In the genomic region with DNA sequence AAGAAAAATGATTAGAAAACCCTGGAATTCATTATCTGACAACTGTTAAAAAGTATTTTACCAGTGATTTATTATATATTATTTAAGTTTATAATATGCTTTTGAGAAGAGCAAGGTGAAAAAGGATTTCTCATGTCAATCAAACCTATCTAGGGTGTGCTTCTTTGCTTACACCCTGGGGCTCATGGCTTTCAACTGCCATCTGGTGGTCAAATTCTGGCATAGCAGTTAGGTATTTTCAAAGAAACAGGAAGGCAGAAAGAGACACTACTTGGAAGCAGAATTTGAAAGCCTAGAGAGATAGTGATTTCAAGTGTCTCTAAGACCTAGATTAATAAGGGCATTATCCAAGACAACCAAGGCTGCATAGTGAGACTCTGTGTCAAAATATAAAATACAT, we compare ENCODE assay signal across 8 mouse cellular contexts.
DNase-seq lines count a peak whose midpoint lies in the region; ATAC-seq and TF ChIP-seq lines count a peak whose summit lies in the region.
"Had no signal": no experiment of that assay in that cellular context is flagged by ENCODE, and none has a peak within 500 bp of the region (broad histone marks: within the 10 kb centered on the region; RNA-seq: fewer than 3 reads in every experiment).

No protein-coding gene starts in this region.

- H3K27me3 ChIP-seq in kidney, adult 2 months (replicated peaks; ENCODE audit: control insufficient read depth, insufficient read depth, low read length): no peaks in the 10 kb centered on the region
- H3K27me3 ChIP-seq in MEL (ENCODE audit: control insufficient read depth in 1 of 2, insufficient read depth in 2 of 2, low read length in 2 of 2): no peaks in the 10 kb centered on the region
- no peaks in the 10 kb centered on the region for H3K27me3 ChIP-seq in lung, embryonic 14.5 days (ENCODE audit: insufficient read depth, low read length)
- H3K27me3 ChIP-seq: liver, embryonic 15.5 days had no signal

- H3K9ac ChIP-seq in MEL (ENCODE audit: control insufficient read depth, low read depth, low read length, poor library complexity, severe bottlenecking): no peak overlapping the region
- no peak overlapping the region for H3K9ac ChIP-seq in lung, embryonic 14.5 days
- H3K9ac ChIP-seq: liver, embryonic 15.5 days had no signal

- peak; percentile 95 for TF ChIP-seq RAD21 in MEL (IDR thresholded peaks at IDR 0.05; ENCODE audit: low read depth, low read length)

- TF ChIP-seq EP300 in MEL (IDR thresholded peaks at IDR 0.05; ENCODE audit: low read depth in 1 of 2, low read length in 2 of 2): no peak

- TF ChIP-seq CTCF in kidney, adult 2 months (conservative IDR thresholded peaks at IDR 0.05; ENCODE audit: insufficient read depth, insufficient read length, low read depth, low read length): peak; percentile 49
- peak; percentile 67 to 93 (median 82) for TF ChIP-seq CTCF in MEL (IDR thresholded peaks at IDR 0.05 in 2 of 3, conservative IDR thresholded peaks at IDR 0.05 in 1 of 3; ENCODE audit: control insufficient read depth in 1 of 3, insufficient read depth in 1 of 3, low read depth in 2 of 3, low read length in 3 of 3, poor library complexity in 1 of 3, severe bottlenecking in 1 of 3)
- TF ChIP-seq CTCF in lung, embryonic 14.5 days (IDR thresholded peaks at IDR 0.05; ENCODE audit: low read depth): peak; percentile 71

- H3K9me3 ChIP-seq in MEL (replicated peaks; ENCODE audit: insufficient read depth, low read length): no peaks in the 10 kb centered on the region
- H3K9me3 ChIP-seq in lung, embryonic 14.5 days (ENCODE audit: low read depth, low read length): no peaks in the 10 kb centered on the region
- H3K9me3 ChIP-seq: liver, embryonic 15.5 days had no signal

- no peaks in the 10 kb centered on the region for H3K79me2 ChIP-seq in MEL (ENCODE audit: control insufficient read depth, insufficient read depth, low read length, poor library complexity)

- no peaks in the 10 kb centered on the region for H3K36me3 ChIP-seq in kidney, adult 2 months (ENCODE audit: control insufficient read depth, insufficient read depth, low read length)
- H3K36me3 ChIP-seq in MEL (ENCODE audit: control insufficient read depth in 1 of 2, insufficient read depth in 2 of 2, low read length in 2 of 2): no peaks in the 10 kb centered on the region
- no peaks in the 10 kb centered on the region for H3K36me3 ChIP-seq in lung, embryonic 14.5 days (ENCODE audit: insufficient read depth)
- H3K36me3 ChIP-seq: liver, embryonic 15.5 days had no signal

- no peak overlapping the region for H3K4me2 ChIP-seq in lung, embryonic 14.5 days
- H3K4me2 ChIP-seq: liver, embryonic 15.5 days had no signal

- no peak overlapping the region for H3K4me3 ChIP-seq in kidney, adult 2 months (ENCODE audit: insufficient read depth, low read depth, low read length)
- no peak overlapping the region for H3K4me3 ChIP-seq in MEL (ENCODE audit: control insufficient read depth in 1 of 2, insufficient read depth in 1 of 2, low read depth in 2 of 2, low read length in 2 of 2)
- no peak overlapping the region for H3K4me3 ChIP-seq in lung, embryonic 14.5 days (ENCODE audit: low read depth, low read length)
- H3K4me3 ChIP-seq: liver, embryonic 15.5 days had no signal

- no peak overlapping the region for H3K27ac ChIP-seq in kidney, adult 2 months (ENCODE audit: insufficient read depth, low read depth, low read length)
- H3K27ac ChIP-seq in MEL (ENCODE audit: control insufficient read depth, low read depth, low read length): no peak overlapping the region
- H3K27ac ChIP-seq in lung, embryonic 14.5 days (ENCODE audit: low read depth): no peak overlapping the region
- H3K27ac ChIP-seq: liver, embryonic 15.5 days had no signal

- H3K4me1 ChIP-seq in kidney, adult 2 months (ENCODE audit: control insufficient read depth, insufficient read depth, low read length): no peaks in the 10 kb centered on the region
- H3K4me1 ChIP-seq in MEL (ENCODE audit: control insufficient read depth in 1 of 2, insufficient read depth in 2 of 2, low read length in 2 of 2): no peaks in the 10 kb centered on the region
- no peaks in the 10 kb centered on the region for H3K4me1 ChIP-seq in lung, embryonic 14.5 days (ENCODE audit: insufficient read depth)
- H3K4me1 ChIP-seq: liver, embryonic 15.5 days had no signal

- peak; percentile 41 for DNase-seq in kidney, adult 2 months
- no peak for DNase-seq in kidney, adult 11 months
- DNase-seq in CD4-positive helper T cell, adult 2 months (ENCODE audit: low read depth, low spot score): peak; percentile 25
- DNase-seq in MEL (ENCODE audit: low read depth, low spot score): peak; percentile 81
- DNase-seq in embryo, embryonic 9.5 days (ENCODE audit: extremely low spot score): peak; percentile 10
- peak; percentile 59 for DNase-seq in lung, embryonic 14.5 days
- no peak for DNase-seq in spleen, postnatal 14 days (ENCODE audit: low spot score in 2 of 2)

- no peak for ATAC-seq in lung, embryonic 14.5 days (ENCODE audit: insufficient read depth)

- no peak for TF ChIP-seq POLR2A in kidney, adult 2 months (IDR thresholded peaks at IDR 0.05; ENCODE audit: low read depth, low read length)
- TF ChIP-seq POLR2A in MEL (IDR thresholded peaks at IDR 0.05; ENCODE audit: control insufficient read depth in 1 of 2, insufficient read depth in 1 of 2, low read depth in 1 of 2, low read length in 2 of 2, poor library complexity in 1 of 2): no peak

TF ChIP-seq in MEL, 35 proteins besides CTCF, POLR2A, EP300 and RAD21:
- TF ChIP-seq ZC3H11A (IDR thresholded peaks at IDR 0.05; ENCODE audit: low read depth, low read length) (peak; percentile 91), TBP (IDR thresholded peaks at IDR 0.05; ENCODE audit: low read depth, low read length) (no peak), POLR2AphosphoS2 (IDR thresholded peaks at IDR 0.05; ENCODE audit: low read length) (no peak), SMC3 (IDR thresholded peaks at IDR 0.05; ENCODE audit: low read depth, low read length) (peak; percentile 97), MYC (IDR thresholded peaks at IDR 0.05; ENCODE audit: low read depth, low read length) (0 out of 2 replicates have a peak, but pooled peaks have one; percentile 36), ZNF384 (IDR thresholded peaks at IDR 0.05; ENCODE audit: low read depth, low read length) (peak; percentile 13; the same call in 1 of the 2 replicates)

Comparison
In these comparisons a context has a peak if more than half of its experiments do, and no peak if none do; other contexts are left out.
1. DNase-seq: peak in kidney, adult 2 months (single experiment), CD4-positive helper T cell, adult 2 months (single experiment), MEL (single experiment), embryo, embryonic 9.5 days (single experiment) and lung, embryonic 14.5 days (single experiment); none in kidney, adult 11 months (single experiment) and spleen, postnatal 14 days (0 of 2).
2. Peak in every context shown above with its lines, with median percentiles within 50 percentile points of each other: CTCF ChIP-seq.